Mouse (Mus musculus) spleen, postnatal 36 days (tissue): Measurements from ENCODE around the gene Clcnkb.
A peak's percentile ranks its signal among the peaks of the same experiment; 100 is the strongest.

Experiments used
- DNase-seq, 2 experiments: peaks; one replicate each; pipeline ENCODE4 v3.0.0; 2022; ENCODE audit warnings: low spot score in 2 of 2, mixed read lengths in 1 of 2

Gene Clcnkb

GRCm38 (mm10) chr4:141405314-141405622, 10.5 kb downstream of the Clcnkb start:
- no peak for DNase-seq

GRCm38 (mm10) chr4:141404518-141405313, 11.1 kb downstream of the Clcnkb start:
- DNase-seq, result peak; percentile 71 to 73

- no peak for DNase-seq
Measured at GRCm38 (mm10) chr4:141400171-141400570, 15.6 kb downstream of the Clcnkb start.

GRCm38 (mm10) chr4:141398545-141398944, 17.3 kb downstream of the Clcnkb start, which contains the start of gene Clcnka:
Clcnka (minus strand) TSS chr4:141398724.
- no peak for DNase-seq

- no peak for DNase-seq
Measured at GRCm38 (mm10) chr4:141397861-141398260, 18.0 kb downstream of the Clcnkb start.

- no peak for DNase-seq
Measured at GRCm38 (mm10) chr4:141394751-141395150, 21.1 kb downstream of the Clcnkb start.

- no peak for DNase-seq
Measured at GRCm38 (mm10) chr4:141391293-141391692, 24.5 kb downstream of the Clcnkb start.

- no peak for DNase-seq
Measured at GRCm38 (mm10) chr4:141389366-141390150, 26.3 kb downstream of the Clcnkb start.

- DNase-seq, result no peak
Measured at GRCm38 (mm10) chr4:141387933-141388332, 27.9 kb downstream of the Clcnkb start.

GRCm38 (mm10) chr4:141387093-141387784, 28.6 kb downstream of the Clcnkb start:
- DNase-seq, result peak; percentile 39 to 54

- no peak for DNase-seq
Measured at GRCm38 (mm10) chr4:141386150-141386549, 29.7 kb downstream of the Clcnkb start.

- peak; percentile 29 to 41 for DNase-seq
Measured at GRCm38 (mm10) chr4:141385275-141385674, 30.5 kb downstream of the Clcnkb start.

- DNase-seq, result no peak
Measured at GRCm38 (mm10) chr4:141382406-141382805, 33.4 kb downstream of the Clcnkb start.

- DNase-seq, result no peak
Measured at GRCm38 (mm10) chr4:141379674-141380073, 36.1 kb downstream of the Clcnkb start.

- DNase-seq, result no peak
Measured at GRCm38 (mm10) chr4:141372426-141372825, 43.4 kb downstream of the Clcnkb start.

GRCm38 (mm10) chr4:141367997-141368791, 47.6 kb downstream of the Clcnkb start, which contains the start of gene Fam131c:
Fam131c (plus strand) TSS chr4:141368220.
- DNase-seq, result no peak

GRCm38 (mm10) chr4:141365876-141366275, 49.9 kb downstream of the Clcnkb start:
- DNase-seq, result no peak

- no peak for DNase-seq
Measured at GRCm38 (mm10) chr4:141365126-141365525, 50.7 kb downstream of the Clcnkb start.

- DNase-seq, result peak; percentile 38 to 58
Measured at GRCm38 (mm10) chr4:141362937-141363548, 52.8 kb downstream of the Clcnkb start.

GRCm38 (mm10) chr4:141360846-141361245, 55.0 kb downstream of the Clcnkb start:
- DNase-seq, result no peak

- no peak for DNase-seq
Measured at GRCm38 (mm10) chr4:141359222-141359621, 56.6 kb downstream of the Clcnkb start.
